Mouse (Mus musculus) lung, postnatal 0 days (tissue): ENCODE measurements at regions not wholly inside any gene's neighbourhood (a gene's known extent, or its start where the extent isn't known, plus 50 kb on each side); places are given as distances from the start of the nearest gene placed in this dataset.

Experiments
- CTCF ChIP-seq: IDR thresholded peaks from 2 replicates; pipeline ENCODE4 v1.5.1; 2016; ENCODE audit warnings: antibody characterized with exemption, mild to moderate bottlenecking
- EP300 ChIP-seq: IDR thresholded peaks from 2 replicates; pipeline ENCODE4 v1.6.1; 2016; ENCODE audit warnings: antibody characterized with exemption, mild to moderate bottlenecking, control low read depth

GRCm38 (mm10) chr12:13639336-13639735 is 370.4 kb downstream of the Nbas start:
- TF ChIP-seq CTCF (no peak), EP300 (no peak)
